Mouse (Mus musculus): Measurements from ENCODE around the gene Atp11c.

DNA sequence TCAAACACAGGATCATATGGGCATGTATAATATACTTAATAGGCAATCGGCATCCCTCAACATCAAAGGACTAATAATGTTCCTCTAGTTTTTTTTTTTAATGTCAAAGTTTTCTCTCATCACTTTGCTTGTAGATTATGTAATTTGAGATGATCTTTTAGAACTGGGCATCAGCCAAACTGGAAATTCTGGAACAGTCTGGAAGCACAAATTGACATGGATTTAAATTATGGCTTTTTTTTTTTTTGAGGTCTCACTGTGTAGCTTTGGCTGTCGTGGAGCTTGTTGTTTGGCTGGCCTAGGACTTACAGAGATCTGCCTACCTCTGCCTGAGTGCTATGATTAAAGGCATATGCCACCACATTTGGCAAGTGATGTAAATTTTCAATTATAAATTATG lies 210.8 kb downstream of the Atp11c start:
- TF ChIP-seq POLR2A (IDR thresholded peaks at IDR 0.05; ENCODE audit: extremely low read depth, insufficient read depth, low read length) (no peak), CTCF (IDR thresholded peaks at IDR 0.05; ENCODE audit: low read depth, low read length) (no peak)

Data from liver, adult 2 months (tissue).